Mouse (Mus musculus) brown adipose tissue, adult 24 weeks (tissue): ENCODE data around the gene Hist2h3c2. TPM values are rescaled to one million over a fixed set of nuclear protein-coding genes. Genes with fewer than 3 reads are reported as not detected.
"Not testable (repeated sequence)": the region's sequence is repeated elsewhere in the genome, so short reads cannot be mapped to it uniquely, and the experiment has no call there.

Experiments used
- H3K27ac ChIP-seq: fragments of 200-500 bp; replicated peaks from 2 replicates; pipeline ENCODE4 v1.5.1; 2012; ENCODE audit warnings: low read depth, mild to moderate bottlenecking, low read length
- H3K4me1 ChIP-seq: fragments of 200-500 bp; 2 replicates; pipeline ENCODE4 v1.6.1; 2012; ENCODE audit warnings: low read length, mixed read lengths; ENCODE audit not compliant: control insufficient read depth, insufficient read depth, insufficient read length
- H3K4me3 ChIP-seq: fragments of 200-500 bp; 2 replicates; pipeline ENCODE4 v1.5.1; 2012; ENCODE audit warnings: low read depth, mild to moderate bottlenecking, low read length, moderate library complexity; ENCODE audit not compliant: insufficient read depth
- polyA plus RNA-seq: library from polyadenylated mRNA; stranded (reverse); fragments of >200 nt; gene quantifications from 2 replicates; pipeline ENCODE4 v1.2.4, GENCODE M21; 2012; ENCODE audit not compliant: missing spikeins, insufficient read depth, insufficient read length

The Hist2h3c2 gene
- polyA plus RNA-seq, 1 experiment: 3.3 TPM

GRCm38 (mm10) chr3:96247356-96248140 is 8.6 kb upstream of the Hist2h3c2 start:
- H3K27ac ChIP-seq: no peak overlapping the region
- H3K4me3 ChIP-seq: no peak overlapping the region

GRCm38 (mm10) chr3:96246427-96246856 is 7.5 kb upstream of the Hist2h3c2 start, which contains the start of gene Hist2h3c1:
Gene Hist2h3c1, plus strand, starts transcription at chr3:96246685.
- peak within 1 kb of the TSS; percentile 70 for H3K27ac ChIP-seq
- H3K4me1 ChIP-seq: not testable (repeated sequence)
- peak within 1 kb of the TSS; percentile 61 for H3K4me3 ChIP-seq

More at GRCm38 (mm10) chr3:96247356-96248140, 8.6 kb upstream of the Hist2h3c2 start:
- H3K4me1 ChIP-seq: peaks cover 8% of the 10 kb centered on the region

GRCm38 (mm10) chr3:96246018-96246417 is 7.1 kb upstream of the Hist2h3c2 start:
- Histone ChIP-seq H3K27ac (peak overlapping the region; percentile 70), H3K4me3 (peak overlapping the region; percentile 61)
- not testable (repeated sequence) for H3K4me1 ChIP-seq

- not testable (repeated sequence) for H3K4me1 ChIP-seq
Observed at GRCm38 (mm10) chr3:96245003-96245886, 6.3 kb upstream of the Hist2h3c2 start, which contains the start of gene Hist2h2aa1. Gene Hist2h2aa1, plus strand, starts transcription at chr3:96245497.

GRCm38 (mm10) chr3:96243921-96244572 is 5.1 kb upstream of the Hist2h3c2 start:
- Histone ChIP-seq H3K4me1 (peaks cover 8% of the 10 kb centered on the region), H3K4me3 (peak overlapping the region; percentile 4; the same call in 1 of the 2 replicates), H3K27ac (peak overlapping the region; percentile 63)

More at GRCm38 (mm10) chr3:96245003-96245886, 6.3 kb upstream of the Hist2h3c2 start, which contains the start of gene Hist2h2aa1:
- H3K4me3 ChIP-seq: peak within 1 kb of the TSS; percentile 86
- peak within 1 kb of the TSS; percentile 100 for H3K27ac ChIP-seq

GRCm38 (mm10) chr3:96240799-96241197 is 1.9 kb upstream of the Hist2h3c2 start:
- Histone ChIP-seq H3K27ac (no peak overlapping the region; the same call in 1 of the 2 replicates), H3K4me1 (peaks cover 8% of the 10 kb centered on the region), H3K4me3 (no peak overlapping the region)

- peak within 1 kb of the TSS; percentile 75 for H3K27ac ChIP-seq
- peak within 1 kb of the TSS; percentile 65 for H3K4me3 ChIP-seq
- not testable (repeated sequence) for H3K4me1 ChIP-seq
Observed at GRCm38 (mm10) chr3:96239949-96240798, 1.2 kb upstream of the Hist2h3c2 start, which contains the start of gene Hist2h2aa2. Gene Hist2h2aa2, minus strand, starts transcription at chr3:96240276.

- Histone ChIP-seq H3K4me1 (no peaks in the 10 kb centered on the region), H3K4me3 (no peak overlapping the region), H3K27ac (no peak overlapping the region)
Observed at GRCm38 (mm10) chr3:96237904-96238511, 919 bp downstream of the Hist2h3c2 start.

- Histone ChIP-seq H3K4me3 (no peak overlapping the region), H3K27ac (no peak overlapping the region), H3K4me1 (no peaks in the 10 kb centered on the region)
Observed at GRCm38 (mm10) chr3:96237335-96237903, 1.5 kb downstream of the Hist2h3c2 start.

GRCm38 (mm10) chr3:96236834-96237334 is 2.0 kb downstream of the Hist2h3c2 start:
- Histone ChIP-seq H3K4me3 (no peak overlapping the region), H3K27ac (no peak overlapping the region), H3K4me1 (no peaks in the 10 kb centered on the region)

- Histone ChIP-seq H3K27ac (no peak overlapping the region), H3K4me3 (no peak overlapping the region), H3K4me1 (no peaks in the 10 kb centered on the region)
Observed at GRCm38 (mm10) chr3:96235836-96236235, 3.1 kb downstream of the Hist2h3c2 start.

- H3K4me1 ChIP-seq: no peaks in the 10 kb centered on the region
- no peak overlapping the region for H3K4me3 ChIP-seq
- no peak overlapping the region for H3K27ac ChIP-seq
Observed at GRCm38 (mm10) chr3:96234914-96235313, 4.0 kb downstream of the Hist2h3c2 start.

GRCm38 (mm10) chr3:96231758-96232120 is 7.2 kb downstream of the Hist2h3c2 start:
- Histone ChIP-seq H3K4me1 (no peaks in the 10 kb centered on the region), H3K4me3 (no peak overlapping the region), H3K27ac (no peak overlapping the region)
